Mouse (Mus musculus) inflammation-experienced regulatory T-cells, adult 6 months (primary cell): Measurements from ENCODE around the gene Ust. TPM values are rescaled to one million over a fixed set of nuclear protein-coding genes. Genes with fewer than 3 reads are reported as not detected.

ENCODE experiments used
- ATAC-seq: one replicate; pipeline ENCODE4 v1.8.0; 2017
- polyA plus RNA-seq, 3 experiments: library from polyadenylated mRNA; unstranded; fragments of 100-300 nt; shearing (Covaris generic); gene quantifications; one replicate each; pipeline ENCODE4 v1.2.1; 2017

Gene Ust
- polyA plus RNA-seq, 3 experiments from 2014 or later, result 0.16 to 0.52 (median 0.29) TPM

DNA sequence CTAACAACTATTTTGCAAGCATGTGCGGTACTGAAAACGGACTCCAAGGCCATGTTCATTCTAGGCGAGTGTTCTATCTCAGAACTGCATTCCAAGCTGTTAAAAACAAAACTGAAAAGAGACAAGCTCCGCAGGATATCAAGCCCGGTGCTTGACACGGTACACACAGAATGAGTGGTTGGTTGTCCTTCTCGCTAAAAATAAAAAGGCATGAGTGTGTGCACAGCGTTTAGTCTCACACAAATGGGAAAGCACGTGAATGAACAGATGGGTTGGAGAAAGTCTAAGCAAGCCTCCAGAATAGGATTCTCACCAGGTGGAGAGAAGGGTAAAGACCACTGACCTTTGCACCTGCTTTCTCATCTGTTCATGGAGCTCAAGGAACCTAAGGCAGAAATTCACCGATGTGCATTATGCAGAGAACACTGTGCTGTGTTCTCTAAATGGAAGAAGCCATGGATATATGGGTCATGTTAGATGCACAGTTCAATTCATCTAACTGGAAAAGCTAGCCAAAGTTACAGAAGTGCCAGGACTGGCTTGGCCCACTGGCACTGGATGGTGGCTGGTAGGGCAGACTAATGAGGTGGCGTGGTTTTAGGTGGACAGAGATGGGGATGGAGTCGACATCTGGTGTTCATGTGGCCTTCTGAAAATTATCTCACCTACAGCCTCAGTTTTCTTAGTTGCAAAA lies 90.8 kb downstream of the Ust start:
- ATAC-seq, result no peak

DNA sequence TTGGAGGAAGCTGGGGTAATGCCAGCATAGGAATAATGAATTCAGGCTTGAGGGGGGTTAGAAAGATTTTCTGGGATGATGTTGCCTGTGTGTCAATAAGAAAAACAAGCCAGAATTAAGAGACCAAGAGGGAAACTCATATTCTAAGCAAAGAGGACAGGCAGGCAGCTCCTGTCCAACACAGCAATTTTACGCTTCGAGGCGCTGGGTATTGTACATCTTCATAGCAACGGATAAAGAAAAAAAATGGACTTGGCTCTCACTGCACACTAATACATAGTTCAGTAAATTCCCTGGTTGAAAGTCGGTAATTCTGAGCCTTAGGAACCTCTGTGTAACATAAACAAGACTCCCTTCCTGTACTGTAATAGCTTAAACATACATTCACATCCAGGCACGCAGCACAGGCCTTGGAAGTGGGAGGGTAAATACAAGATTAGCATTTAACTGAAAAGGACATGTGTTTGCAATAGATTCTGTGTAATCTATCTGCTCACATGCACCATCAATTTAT lies 99.1 kb downstream of the Ust start:
- ATAC-seq, result no peak

DNA sequence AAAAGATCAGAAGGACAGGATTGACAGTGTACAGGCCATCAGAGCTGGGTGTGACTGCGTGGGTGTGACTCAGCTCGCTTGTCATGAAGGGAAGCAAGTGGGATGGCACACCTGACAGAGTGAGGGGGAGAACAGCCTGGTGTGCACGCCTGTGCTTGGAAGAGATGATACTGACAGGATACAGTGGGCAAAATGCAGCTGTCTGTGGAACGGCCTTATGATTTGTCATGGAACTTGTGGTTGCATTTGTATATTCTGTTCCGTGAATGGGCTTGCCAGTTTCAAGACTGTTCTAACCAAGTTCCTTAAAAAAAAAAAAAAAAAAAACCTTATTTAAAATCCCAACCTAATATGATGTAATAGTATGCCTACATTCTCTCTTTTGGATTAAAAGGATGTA lies 103.2 kb downstream of the Ust start:
- no peak for ATAC-seq

DNA sequence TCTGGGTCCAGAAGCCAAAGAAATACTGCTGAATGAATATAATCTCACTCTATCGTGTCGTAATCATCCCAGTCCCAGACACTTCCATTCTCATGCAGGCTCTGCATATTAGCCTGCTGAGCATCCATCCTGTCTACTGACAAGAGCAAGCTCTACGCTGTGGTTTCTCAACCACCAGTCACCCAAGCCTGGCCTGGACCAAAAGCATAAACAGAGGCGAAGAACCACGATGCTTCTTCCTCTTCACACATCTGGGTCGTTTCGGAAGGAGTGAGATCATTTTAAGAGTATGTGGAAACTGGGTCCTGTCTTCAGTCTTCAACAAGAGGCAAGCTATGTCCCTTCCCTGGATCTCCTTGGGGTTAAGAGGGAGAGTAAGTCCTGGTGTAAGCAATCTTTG lies 103.6 kb downstream of the Ust start:
- no peak for ATAC-seq

DNA sequence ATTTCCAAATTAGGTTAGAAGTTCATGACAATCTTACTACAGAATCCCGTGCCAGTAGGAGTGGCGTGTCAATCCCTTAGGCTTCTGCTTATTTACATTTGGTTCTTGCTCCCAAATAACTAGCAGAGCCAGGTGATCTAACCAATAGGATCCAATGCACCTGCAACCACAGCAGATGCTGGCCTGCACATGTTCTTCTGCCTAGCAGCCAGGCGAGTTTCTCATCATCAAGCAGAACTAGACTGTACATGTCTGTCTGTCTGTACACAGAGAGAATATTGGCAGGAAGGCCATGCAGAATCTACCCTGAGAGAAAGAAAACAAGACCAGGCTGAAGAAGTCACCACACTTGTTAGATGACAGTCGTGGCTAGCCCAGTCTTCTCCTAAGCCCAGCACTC lies 113.5 kb downstream of the Ust start:
- ATAC-seq, result no peak

DNA sequence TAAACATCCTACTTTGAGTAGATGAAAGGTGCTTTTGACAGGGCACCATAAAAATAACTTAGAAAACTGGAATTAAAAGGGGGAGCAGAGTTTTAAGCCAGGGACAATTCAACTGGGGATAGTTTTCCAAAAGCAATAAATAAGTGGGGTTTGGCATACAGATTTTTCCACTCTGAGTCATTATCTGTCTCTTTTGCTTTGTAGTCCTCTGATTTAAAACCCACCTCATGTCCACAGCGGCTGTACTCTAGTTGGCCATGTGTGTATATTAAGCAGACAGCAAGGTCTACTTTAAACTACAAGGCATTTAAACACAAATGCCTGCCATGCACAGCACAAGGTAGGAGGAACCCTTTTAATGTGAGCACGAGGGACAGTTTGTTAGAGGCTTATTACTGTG lies 126.4 kb downstream of the Ust start:
- ATAC-seq, result no peak

DNA sequence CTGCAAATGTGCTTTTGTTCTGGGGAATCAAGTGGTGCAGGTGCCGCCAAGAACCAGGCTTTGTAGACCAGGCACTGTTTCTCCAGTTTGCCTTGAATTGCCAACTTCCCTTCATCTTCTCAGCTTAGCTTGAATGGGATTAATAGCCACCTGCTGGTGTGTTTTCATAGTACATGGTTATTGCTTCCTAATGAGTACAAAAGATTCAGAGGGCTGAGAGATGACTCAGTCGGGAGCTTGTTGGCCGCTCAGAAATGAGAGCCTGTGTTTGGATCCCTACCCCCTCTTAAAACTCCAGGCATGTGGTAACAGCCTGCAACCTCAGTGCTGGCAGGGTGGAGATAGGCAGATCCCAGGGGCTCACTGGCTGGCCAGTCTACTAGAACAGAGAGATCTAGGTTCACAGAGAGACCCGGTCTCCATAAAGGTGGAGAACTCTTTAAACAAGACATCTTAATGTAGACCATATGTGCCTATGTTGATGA lies 127.3 kb downstream of the Ust start:
- ATAC-seq, result no peak

DNA sequence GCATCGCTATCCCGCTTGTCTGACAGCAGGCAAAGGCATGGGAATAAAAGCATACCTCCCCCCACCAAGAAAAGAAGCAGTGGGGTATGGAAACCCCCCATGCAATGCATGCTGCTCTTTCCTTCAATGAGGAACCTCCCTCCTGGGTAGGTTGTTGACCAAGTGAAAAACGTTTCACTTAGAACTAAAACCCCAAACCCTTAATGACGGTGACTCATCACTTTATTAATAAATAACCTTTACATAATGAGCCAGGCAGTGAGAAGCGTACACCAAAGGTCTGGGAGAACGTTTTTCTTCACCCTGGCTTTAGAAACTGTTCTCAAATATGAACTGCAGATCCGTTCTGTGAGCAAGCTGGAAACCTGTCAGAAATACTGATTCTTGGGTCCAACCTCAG lies 130.4 kb downstream of the Ust start:
- no peak for ATAC-seq

DNA sequence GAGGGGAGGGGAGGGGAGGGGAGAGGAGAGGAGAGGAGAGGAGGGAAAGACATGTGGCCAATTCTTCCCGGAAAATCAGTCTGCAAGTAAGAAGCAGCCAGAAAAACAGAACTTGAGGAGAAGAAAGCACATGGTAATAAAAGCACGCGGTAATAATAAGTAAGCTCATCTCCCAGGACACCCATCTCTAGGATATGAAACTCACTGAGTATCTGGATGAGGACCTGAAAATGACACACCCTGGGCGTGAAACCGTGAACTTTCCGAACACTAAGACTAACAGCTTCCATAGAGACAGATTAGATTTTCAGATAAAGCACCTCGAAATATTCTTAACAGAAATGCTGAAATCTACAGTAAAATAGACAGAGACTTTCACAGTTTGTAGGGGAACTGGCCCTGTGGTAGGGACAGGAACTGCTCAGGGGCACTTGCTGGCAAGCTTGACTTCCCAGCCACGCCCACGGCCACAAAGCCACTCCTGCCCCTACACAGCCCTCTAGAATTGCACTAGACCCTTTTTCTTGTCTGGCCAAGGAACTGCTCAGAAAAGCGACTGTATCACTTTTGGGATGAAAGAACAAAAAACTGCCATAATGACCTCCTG lies 148.6 kb downstream of the Ust start:
- ATAC-seq, result no peak

DNA sequence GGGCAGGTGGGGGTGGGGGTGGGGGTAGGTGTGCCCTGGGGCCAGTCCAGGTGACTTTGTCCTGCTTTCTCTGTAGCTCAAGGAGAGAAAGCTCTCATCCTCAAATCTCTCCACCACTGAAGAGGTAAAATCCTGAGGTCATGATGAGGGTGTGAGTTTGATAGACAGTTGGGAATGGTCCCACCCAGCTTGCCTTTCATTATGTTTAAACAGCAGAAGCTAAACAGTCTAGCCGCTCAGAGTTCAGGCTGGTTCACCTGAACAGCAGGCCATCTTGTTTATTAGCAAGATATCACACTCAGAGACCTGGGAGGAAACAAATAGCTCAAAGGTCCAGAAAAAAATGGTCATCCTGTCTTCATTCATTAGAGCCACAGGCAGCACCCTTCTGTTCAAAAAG lies 152.8 kb downstream of the Ust start:
- no peak for ATAC-seq

DNA sequence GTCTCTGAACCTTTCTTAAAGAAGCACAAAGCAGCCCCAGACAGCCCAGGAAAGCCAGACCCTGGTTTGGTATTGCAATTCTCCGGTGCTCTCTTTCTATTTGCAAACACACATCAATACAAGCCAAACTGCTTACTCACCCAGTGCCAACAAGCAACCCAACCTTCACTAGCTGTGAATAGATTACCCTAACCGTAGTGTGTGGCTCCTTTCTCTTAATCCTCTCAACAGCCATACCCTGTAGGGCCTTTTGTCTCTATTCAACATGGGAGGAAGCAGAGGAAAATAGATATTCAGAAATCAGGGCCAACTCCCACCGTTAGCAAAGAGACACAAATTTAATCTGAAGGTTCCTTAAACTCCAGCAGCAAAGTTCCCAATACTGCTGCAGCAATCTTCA lies 154.4 kb downstream of the Ust start:
- no peak for ATAC-seq

DNA sequence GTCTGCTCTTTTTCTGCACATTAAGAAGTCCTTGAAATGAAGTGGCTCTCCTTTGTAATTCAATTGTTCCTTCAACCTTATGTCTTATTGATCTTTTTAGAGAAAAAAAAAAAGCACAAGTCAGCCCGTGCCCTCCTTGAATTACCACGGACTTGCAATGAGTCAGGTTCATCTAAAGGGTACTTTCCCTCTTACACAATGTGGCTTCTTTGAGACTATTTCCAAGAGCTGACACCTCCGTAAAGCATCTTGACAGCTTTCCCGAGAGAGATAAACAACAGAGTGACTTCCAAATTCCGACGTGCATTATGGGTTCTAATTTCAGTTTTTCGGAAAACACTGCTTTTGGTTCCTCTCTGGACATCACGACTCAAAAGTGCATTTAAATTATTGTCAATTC lies 155.3 kb downstream of the Ust start:
- ATAC-seq, result no peak

DNA sequence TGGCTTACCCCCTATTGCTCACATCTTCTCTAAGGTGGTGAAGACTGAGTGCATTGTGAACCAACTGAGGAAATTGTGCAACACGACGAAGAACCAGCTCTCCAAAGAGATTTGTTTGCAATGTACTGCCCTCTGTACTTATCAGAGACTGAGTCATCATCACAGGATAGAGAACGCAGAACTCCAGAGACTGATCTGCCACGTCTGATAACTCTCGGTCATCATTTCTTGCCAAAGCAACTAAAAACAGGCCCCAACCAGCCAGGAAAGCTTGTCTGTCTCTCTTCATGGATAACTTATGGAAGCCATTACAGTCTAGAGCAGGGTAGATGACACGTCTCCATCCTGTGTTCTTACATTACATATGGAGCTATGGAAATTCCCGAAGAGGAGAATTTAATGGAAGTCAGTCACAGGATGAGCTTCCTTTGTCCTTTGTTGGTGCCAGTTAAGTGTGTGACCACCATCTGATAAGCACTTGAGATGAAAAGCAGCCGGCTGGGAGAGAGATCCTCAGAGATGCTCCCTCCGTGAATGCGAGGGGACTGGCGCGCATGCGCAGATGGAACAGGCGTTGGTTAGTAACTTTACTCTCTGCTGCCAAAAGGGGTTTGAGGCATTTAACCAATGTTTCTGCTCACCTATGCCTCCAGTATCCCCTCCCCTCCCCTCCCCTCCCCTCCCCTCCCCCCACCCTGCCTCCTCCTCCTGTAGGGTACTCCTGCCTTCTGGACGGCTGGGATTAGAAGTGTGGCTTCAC lies 160.2 kb downstream of the Ust start:
- ATAC-seq, result no peak

DNA sequence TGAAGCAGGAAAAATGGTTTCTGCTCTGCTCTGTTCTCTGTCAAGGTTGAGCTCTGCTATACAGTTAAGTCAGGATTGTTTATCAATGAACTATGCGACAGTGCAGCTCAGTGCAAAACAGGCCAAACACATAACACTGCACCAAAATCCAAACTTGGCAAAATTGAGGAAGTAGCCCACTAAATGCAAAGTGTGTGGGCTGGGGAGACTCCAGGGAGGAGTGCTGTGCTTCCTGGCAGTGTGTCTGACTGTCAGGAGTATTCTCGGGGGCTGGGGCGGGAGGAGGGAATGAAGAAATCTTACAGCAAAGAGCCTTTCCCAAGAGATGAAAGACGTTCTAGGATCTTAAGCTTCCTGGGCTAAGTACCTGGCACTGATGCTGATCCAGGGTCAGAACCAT lies 165.1 kb downstream of the Ust start:
- no peak for ATAC-seq

DNA sequence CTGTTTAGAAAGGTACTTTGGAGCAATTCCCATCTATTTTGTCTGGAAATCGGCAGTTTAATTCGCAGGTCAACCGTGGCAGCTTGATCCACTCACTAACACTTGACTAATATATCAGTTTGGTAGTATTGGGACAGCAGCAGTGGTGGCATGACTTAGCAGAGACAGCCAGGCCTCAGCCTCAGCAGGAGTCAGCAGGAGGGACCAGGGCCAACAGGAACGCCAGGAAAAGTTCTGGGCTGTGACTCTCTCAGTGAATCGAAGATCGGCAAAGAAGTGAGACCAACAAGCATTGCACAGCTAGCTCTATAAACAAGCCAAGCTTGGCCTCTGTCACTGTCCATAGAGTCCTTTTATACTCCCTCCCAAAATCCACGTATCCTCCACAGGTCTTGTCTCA lies 168.0 kb downstream of the Ust start:
- no peak for ATAC-seq

DNA sequence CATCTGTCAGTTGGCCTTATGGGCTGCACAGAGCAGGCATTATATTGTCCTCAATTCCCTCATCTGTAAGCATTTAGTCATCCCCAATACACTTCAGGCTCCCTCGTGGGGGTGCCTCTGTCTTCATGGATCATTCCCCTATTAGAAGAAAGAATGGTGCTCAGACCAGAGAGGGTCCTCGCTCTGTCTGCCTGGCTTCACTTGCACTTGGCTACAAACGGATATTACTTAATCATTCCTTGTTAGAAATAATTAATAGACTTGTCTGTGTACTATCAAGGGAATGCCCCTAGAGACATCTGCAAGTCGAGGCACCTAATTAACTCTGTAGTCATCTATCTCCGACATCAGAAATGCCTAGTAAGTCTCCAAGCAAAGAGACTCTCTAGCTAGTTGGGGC lies 171.1 kb downstream of the Ust start:
- no peak for ATAC-seq

DNA sequence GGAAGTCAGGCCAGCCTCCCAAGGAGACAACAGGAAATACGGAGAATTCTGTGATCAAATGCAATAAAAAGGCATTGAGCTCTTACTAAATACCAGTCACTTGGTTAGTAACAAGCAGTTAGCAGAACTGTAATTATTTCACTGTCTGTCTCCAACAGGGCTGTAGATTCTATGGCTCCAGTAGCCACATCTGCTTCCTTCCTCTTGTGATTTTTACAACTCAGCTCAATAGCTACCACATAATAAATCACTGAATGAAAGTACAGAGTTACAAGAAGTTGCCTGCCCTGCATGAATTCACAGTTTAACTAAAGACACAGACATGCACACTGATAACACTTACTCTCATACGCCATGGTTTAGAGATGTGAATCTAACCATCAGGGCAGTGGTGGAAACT lies 176.1 kb downstream of the Ust start:
- ATAC-seq, result no peak

DNA sequence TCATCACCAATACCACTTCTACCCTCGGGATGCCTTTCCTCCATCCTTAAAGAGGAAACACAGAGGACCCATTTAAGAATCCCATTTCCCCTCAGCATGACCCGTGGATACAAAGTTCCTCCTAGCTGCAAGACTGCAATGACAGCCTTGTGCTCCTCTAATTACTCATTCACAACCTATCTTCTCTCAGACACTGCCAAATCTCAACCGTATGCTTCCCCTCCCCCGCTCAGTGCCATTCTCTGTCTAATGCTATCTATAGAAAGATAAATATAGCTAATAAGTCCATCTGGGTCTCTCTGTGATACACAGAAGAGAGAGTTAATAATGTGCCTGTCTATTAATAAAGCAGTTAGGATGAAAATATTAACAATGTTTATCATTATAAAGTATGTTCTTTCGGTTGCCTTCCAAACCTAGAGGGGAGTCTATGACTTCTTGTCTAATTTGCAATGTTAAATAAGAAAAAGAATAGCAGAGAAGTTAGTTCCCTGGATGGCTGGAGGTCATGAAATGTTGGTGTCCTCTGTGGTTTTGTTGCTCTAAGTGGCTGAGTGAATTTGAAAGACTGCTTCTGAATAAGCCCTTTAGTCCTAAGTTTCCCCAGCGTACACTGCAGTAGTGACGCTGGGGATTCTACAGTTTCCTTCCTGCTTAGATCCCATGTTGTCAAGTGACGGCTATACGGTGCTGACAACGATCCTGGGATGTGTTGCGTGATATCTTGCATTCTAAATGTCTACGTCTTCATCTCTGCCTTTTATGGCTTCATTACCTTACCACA lies 178.8 kb downstream of the Ust start:
- no peak for ATAC-seq

DNA sequence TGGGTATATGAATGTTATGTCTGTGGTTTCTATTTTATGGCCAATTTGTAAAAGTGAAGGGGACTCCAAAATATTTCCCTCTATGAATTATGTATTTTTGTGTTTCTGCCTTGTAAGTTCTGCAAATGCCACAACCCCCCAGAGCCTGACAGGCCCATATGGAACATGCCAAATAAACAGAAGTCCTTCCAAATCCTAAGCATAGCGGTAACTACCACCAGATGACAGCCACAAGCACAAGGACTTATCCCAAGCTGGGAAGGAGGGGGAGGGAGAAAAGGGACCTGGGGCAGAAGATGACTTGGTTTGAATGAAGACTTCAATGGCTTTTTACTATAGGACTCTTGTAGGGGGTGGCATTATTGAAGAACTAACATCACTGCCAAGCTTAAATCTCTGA lies 182.0 kb downstream of the Ust start:
- ATAC-seq, result no peak

DNA sequence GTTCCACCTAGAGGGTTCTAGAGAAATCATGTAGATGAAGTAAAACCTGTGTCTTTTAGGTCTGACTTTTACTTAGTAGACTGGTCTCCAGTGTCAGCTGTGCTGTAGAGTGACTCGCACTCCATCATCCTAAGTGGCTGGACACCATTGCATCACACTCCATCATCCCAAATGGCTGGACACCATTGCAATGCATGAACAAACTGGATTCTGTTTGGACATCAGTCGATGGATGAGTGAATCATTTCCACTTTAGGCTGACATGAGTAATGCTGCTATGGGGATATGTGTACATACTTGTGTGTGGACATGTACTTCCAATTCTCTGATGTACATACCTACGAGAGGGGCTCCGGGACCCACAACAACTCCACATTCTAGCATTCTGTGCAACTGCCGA lies 187.7 kb downstream of the Ust start:
- ATAC-seq, result no peak

DNA sequence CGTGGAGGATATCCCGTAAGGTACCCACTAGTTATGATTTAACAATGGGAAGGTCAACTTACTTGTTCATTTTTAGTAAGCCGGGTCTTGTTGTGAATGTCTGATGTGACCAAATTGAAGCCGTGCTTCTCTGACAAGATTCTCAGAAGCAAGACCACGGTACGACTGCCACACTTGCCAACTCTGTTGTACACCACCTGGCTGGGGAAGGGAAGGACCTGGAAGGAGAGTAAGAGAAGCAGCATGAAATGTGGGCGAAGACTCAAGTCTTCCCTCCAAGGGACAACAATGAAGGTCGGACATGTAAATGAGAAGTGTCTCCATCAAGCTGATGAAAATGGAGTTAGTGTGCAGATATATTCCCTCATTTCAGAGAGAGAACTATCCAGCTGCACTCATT lies 188.6 kb downstream of the Ust start:
- no peak for ATAC-seq

DNA sequence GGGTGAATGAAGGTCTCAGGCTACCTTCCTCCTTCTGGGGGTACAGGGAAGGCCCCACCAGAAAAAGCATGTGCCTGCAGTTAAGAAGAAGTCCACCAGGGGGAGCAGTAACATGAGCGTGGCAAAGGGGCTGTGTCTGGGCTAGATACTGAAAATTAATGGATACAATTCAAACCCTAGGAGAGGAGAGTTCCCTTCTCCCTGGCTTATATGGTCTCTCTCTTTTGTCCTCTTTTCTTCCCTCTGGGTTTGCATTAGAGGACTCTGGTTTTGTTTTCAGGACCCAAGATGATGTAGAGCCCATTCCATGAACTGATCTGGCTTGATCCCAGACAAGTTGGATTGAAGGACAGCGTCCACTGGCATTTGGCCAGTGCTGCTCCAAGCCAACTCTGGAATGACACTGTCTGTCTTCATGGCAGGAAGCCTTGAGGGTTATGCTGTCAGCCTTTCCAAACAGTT lies 195.3 kb downstream of the Ust start:
- peak; percentile 61 for ATAC-seq

DNA sequence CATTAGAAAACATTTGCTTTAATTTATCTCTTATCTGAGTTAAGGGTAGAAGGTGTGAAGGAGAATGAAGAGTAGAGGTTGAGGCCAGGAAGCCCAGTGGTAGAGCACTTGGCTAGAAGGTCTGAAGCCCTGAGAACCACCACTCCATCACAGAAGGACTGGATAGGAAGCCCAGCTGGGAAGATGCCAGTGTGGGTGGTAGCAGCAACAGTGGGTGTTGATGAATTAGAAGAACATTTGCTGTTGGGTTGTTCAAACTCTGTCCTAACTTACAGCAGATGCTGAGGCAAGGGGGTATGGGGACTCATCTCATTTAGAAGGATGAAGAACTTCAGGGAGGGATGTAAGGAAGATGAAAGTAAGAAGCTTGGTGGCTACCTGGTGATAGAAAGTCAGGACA lies 197.9 kb downstream of the Ust start:
- ATAC-seq, result no peak
